Mouse (Mus musculus): Measurements from ENCODE around the gene Hspb7. TPM values are rescaled to one million over a fixed set of nuclear protein-coding genes. Genes with fewer than 3 reads are reported as not detected.

Gene Hspb7
- polyA plus RNA-seq, 2 experiments: 0.06 TPM; not detected in 1

DNA sequence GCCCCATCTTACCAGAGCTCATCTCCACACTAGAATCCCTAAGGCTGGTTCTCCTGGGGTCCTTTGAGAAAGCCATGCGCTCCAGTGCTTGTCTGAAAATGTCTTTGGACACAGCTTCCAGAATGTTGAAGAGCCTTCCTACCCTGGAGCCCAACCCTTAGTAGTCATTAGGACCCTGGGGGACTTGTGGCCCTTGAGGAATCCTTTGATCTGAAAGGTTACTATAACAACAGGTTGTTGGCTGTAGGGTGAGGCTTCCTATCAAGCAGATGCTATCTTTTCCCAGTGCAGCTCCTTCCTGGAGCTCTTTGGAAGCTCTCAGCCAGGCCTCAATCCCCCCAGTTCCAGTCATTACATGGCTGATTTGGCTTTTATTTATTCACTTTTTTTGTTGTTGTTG, 15.4 kb downstream of the Hspb7 start, which contains the start of gene Srarp:
TSS of gene Srarp (minus strand) at position 132 of the 400 bp plus-strand sequence.
- no peak for ATAC-seq (ENCODE audit: insufficient read depth)
- Histone ChIP-seq H3K4me1 (replicated peaks; ENCODE audit: control insufficient read depth in 2 of 2, insufficient read depth in 2 of 2, low read length in 1 of 2) (no peaks in the 10 kb centered on the region), H3K36me3 (replicated peaks; ENCODE audit: control insufficient read depth, insufficient read depth, low read depth) (no peaks in the 10 kb centered on the region), H3K27ac (no peak within 1 kb of the TSS), H3K9me3 (ENCODE audit: control insufficient read depth, low read length) (no peaks in the 10 kb centered on the region), H3K4me2 (ENCODE audit: low read depth) (no peak within 1 kb of the TSS), H3K4me3 (ENCODE audit: insufficient read depth in 1 of 2, low read depth in 2 of 2, low read length in 2 of 2) (no peak within 1 kb of the TSS), H3K9ac (replicated peaks) (no peak within 1 kb of the TSS), H3K27me3 (ENCODE audit: control insufficient read depth, insufficient read depth, low read length) (no peaks in the 10 kb centered on the region)
- 83% methylated on average over 1 of the region's 1 CpGs for WGBS (ENCODE audit: insufficient replicate concordance)
- DNase-seq (ENCODE audit: low read depth in 3 of 3, low spot score in 3 of 3): no peak
- TF ChIP-seq EP300 (IDR thresholded peaks at IDR 0.05; ENCODE audit: low read depth) (no peak), CTCF (IDR thresholded peaks at IDR 0.05; ENCODE audit: low read depth) (no peak)

DNA sequence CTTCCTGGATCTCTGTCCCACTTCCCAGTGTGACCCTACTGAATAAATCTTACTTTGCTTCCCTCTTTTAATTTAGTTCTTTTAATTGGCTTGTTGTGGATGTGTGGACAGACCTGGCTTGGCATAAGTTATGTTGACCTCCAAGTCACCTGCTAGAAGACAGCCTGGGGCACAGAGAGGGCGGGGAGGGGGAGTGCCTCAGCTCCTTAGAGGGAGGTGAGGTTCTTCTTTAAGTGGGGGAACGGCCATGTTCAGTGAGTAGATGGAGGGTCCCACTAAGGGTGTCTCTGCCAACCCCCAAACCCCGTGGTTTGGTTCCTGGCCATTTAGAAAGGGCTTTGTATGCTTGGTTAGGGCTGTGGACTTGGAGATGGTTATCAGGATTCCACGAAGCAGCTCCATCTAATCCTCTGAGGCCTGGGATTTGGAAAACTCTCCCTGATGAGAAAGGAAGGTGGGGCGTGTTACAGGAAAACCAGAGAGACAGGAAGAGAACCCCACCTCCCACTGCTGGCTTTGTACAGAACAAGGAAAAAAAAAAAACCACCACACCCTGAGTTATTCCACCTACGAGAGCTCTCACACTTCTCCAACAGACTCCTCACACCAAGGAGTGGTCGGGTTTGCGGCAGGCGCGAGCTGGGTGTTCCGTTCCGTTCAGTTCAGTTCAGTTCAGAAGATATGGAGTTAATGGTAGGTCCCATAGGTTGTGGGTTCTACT, 18.7 kb downstream of the Hspb7 start:
- Histone ChIP-seq H3K4me3 (ENCODE audit: insufficient read depth in 1 of 2, low read depth in 2 of 2, low read length in 2 of 2) (no peak overlapping the region), H3K9ac (replicated peaks) (no peak overlapping the region), H3K27me3 (ENCODE audit: control insufficient read depth, insufficient read depth, low read length) (no peaks in the 10 kb centered on the region), H3K27ac (no peak overlapping the region), H3K4me1 (replicated peaks; ENCODE audit: control insufficient read depth in 2 of 2, insufficient read depth in 2 of 2, low read length in 1 of 2) (peaks cover 5% of the 10 kb centered on the region in 2 experiments), H3K9me3 (ENCODE audit: control insufficient read depth, low read length) (no peaks in the 10 kb centered on the region), H3K4me2 (ENCODE audit: low read depth) (no peak overlapping the region), H3K36me3 (replicated peaks; ENCODE audit: control insufficient read depth, insufficient read depth, low read depth) (no peaks in the 10 kb centered on the region)
- WGBS (ENCODE audit: insufficient replicate concordance): 65% methylated on average over 12 of the region's 12 CpGs
- DNase-seq (ENCODE audit: low read depth in 3 of 3, low spot score in 3 of 3) (no peak), ATAC-seq (ENCODE audit: insufficient read depth) (no peak)
- TF ChIP-seq EP300 (IDR thresholded peaks at IDR 0.05; ENCODE audit: low read depth) (no peak), CTCF (IDR thresholded peaks at IDR 0.05; ENCODE audit: low read depth) (no peak)

DNA sequence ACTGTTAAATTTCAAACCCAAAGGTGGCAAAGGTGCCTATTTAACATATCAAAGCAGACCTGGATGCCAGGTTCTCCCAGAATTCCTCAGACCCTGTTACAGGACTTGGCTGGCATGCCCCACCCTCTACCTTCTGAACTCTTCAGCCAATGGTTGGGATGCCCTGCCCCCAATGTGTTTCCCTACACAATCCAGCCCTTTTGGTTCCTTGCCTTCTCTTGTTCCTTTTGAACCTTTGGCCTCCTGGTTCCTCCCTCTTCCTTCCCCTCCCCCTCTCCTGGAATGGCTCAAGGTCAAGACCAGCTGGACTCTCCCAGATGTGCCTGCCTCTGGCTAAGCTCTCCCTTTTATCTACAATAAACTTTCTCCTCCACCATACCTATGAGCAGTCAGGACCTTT, 20.3 kb downstream of the Hspb7 start:
- Histone ChIP-seq H3K4me3 (ENCODE audit: insufficient read depth in 1 of 2, low read depth in 2 of 2, low read length in 2 of 2) (no peak overlapping the region), H3K27ac (no peak overlapping the region), H3K36me3 (replicated peaks; ENCODE audit: control insufficient read depth, insufficient read depth, low read depth) (no peaks in the 10 kb centered on the region), H3K27me3 (ENCODE audit: control insufficient read depth, insufficient read depth, low read length) (no peaks in the 10 kb centered on the region), H3K9me3 (ENCODE audit: control insufficient read depth, low read length) (no peaks in the 10 kb centered on the region), H3K4me2 (ENCODE audit: low read depth) (no peak overlapping the region), H3K9ac (replicated peaks) (no peak overlapping the region), H3K4me1 (replicated peaks; ENCODE audit: control insufficient read depth in 2 of 2, insufficient read depth in 2 of 2, low read length in 1 of 2) (peaks cover 8 to 10% of the 10 kb centered on the region in 2 experiments)
- TF ChIP-seq EP300 (IDR thresholded peaks at IDR 0.05; ENCODE audit: low read depth): no peak
- TF ChIP-seq CTCF (IDR thresholded peaks at IDR 0.05; ENCODE audit: low read depth): no peak
- no peak for ATAC-seq (ENCODE audit: insufficient read depth)
- no peak for DNase-seq (ENCODE audit: low read depth in 3 of 3, low spot score in 3 of 3)

DNA sequence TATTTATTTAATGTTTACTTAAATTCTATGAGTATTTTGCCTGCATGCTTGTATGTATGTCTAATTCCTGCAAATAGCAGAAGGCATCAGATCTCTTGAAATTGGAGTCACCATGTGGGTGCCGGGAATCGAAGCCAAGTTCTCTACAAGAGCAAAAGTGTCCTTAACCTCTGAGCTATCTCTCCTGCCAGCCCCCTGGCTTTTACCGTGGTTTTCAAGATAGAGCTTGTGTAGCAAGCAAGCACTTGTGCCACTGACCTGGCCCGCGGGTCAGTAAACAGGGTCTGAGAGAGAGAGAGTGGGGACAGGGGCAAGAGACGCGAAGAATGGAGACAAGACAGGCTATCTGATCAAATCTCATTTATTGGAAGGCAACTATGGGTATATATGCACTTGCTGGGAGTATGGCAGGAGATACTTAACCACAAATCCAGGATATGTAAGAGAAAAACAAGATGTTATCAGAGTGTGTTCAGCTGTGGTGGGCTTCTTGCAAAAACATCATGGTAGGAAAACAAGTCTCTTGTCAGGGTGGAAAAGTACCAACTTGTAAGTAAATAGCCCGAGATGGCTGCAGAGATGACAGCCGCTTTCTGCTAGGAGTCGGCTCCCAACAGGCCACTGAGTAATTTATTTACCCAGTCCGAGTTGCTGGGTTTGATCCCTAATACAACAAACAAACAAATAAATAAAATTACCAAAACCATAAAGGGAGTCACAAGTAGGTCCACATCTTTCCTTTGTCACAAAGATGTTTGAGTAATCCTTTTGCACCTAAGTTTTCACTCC, 23.3 kb downstream of the Hspb7 start:
- H3K27me3 ChIP-seq (ENCODE audit: control insufficient read depth, insufficient read depth, low read length): no peaks in the 10 kb centered on the region
- peak overlapping the region; percentile 80 to 99 for H3K4me3 ChIP-seq (ENCODE audit: insufficient read depth in 1 of 2, low read depth in 2 of 2, low read length in 2 of 2)
- no peak for TF ChIP-seq EP300 (IDR thresholded peaks at IDR 0.05; ENCODE audit: low read depth)
- no peak for TF ChIP-seq CTCF (IDR thresholded peaks at IDR 0.05; ENCODE audit: low read depth)
- H3K27ac ChIP-seq: no peak overlapping the region
- DNase-seq (ENCODE audit: low read depth in 3 of 3, low spot score in 3 of 3) (no peak), ATAC-seq (ENCODE audit: insufficient read depth) (no peak)
- 20% methylated on average over 11 of the region's 11 CpGs for WGBS (ENCODE audit: insufficient replicate concordance)
- H3K4me1 ChIP-seq (replicated peaks; ENCODE audit: control insufficient read depth in 2 of 2, insufficient read depth in 2 of 2, low read length in 1 of 2): peaks cover 8 to 10% of the 10 kb centered on the region in 2 experiments
- no peaks in the 10 kb centered on the region; the same call in 1 of the 2 replicates for H3K36me3 ChIP-seq (replicated peaks; ENCODE audit: control insufficient read depth, insufficient read depth, low read depth)
- peak overlapping the region; percentile 92 for H3K9ac ChIP-seq (replicated peaks)
- no peaks in the 10 kb centered on the region for H3K9me3 ChIP-seq (ENCODE audit: control insufficient read depth, low read length)
- peak overlapping the region; percentile 86 for H3K4me2 ChIP-seq (ENCODE audit: low read depth)

Data from liver, embryonic 14.5 days (tissue).